Mouse (Mus musculus) heart, adult 2 months (tissue): Measurements from ENCODE around the gene Mras.

Source experiments
- CTCF ChIP-seq: fragments of 200-600 bp; IDR thresholded peaks from 2 replicates; pipeline ENCODE4 v1.8.1; 2022; ENCODE audit warnings: antibody characterized with exemption, mild to moderate bottlenecking, moderate library complexity
- EP300 ChIP-seq: fragments of 200-500 bp; IDR thresholded peaks from 2 replicates; pipeline ENCODE4 v1.6.1; 2011; ENCODE audit warnings: low read depth, low read length, control low read depth; ENCODE audit not compliant: insufficient read depth
- POLR2A ChIP-seq: fragments of 200-500 bp; IDR thresholded peaks from 2 replicates; pipeline ENCODE4 v1.6.1; 2011; ENCODE audit warnings: mild to moderate bottlenecking, low read depth, low read length, control low read depth; ENCODE audit not compliant: insufficient read depth

DNA sequence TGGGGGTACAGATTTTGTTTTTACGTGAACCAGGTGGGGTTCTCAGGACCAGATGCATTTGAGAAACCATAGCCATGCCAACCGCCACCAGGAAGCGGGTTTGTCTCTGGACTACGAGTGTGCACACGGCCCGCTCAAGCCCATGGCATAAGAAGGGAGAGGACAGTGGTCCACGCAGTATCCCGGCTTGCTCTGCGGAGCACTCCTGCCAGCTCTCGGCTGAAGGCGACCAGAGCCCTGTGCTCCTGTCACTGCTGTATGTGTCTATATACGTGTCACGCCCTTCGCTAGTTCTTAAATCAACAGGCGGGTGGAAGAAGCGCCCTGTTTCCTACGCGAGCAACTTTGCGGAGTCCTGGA, 79.6 kb downstream of the Mras start:
- TF ChIP-seq CTCF (no peak), EP300 (no peak), POLR2A (no peak)
